Mouse (Mus musculus): ENCODE measurements around the gene Timm10. TPM values are rescaled to one million over a fixed set of nuclear protein-coding genes. Genes with fewer than 3 reads are reported as not detected.
A peak's percentile ranks its signal among the peaks of the same experiment; 100 is the strongest.

Gene Timm10
- polyA plus RNA-seq, 1 experiment from 2014 or later, result 53.6 TPM

GRCm38 (mm10) chr2:84870623-84871160, 43.9 kb downstream of the Timm10 start:
- no peaks in the 10 kb centered on the region for H3K9me3 ChIP-seq (ENCODE audit: control insufficient read depth, low read length)
- no peak overlapping the region for H3K4me2 ChIP-seq (ENCODE audit: low read depth, severe bottlenecking)
- WGBS, result 65% methylated on average over 4 of the region's 4 CpGs
- H3K27me3 ChIP-seq (ENCODE audit: control insufficient read depth, insufficient read depth, low read length), result peaks cover 74% of the 10 kb centered on the region
- no peak for ATAC-seq (ENCODE audit: insufficient number of reproducible peaks, low FRiP score, low TSS enrichment, low read depth)
- no peak overlapping the region for H3K9ac ChIP-seq (ENCODE audit: low read length)
- no peaks in the 10 kb centered on the region for H3K36me3 ChIP-seq (ENCODE audit: control insufficient read depth, insufficient read depth, low read length)
- DNase-seq (ENCODE audit: low spot score), result peak; percentile 56
- peaks cover 10% of the 10 kb centered on the region for H3K4me1 ChIP-seq (ENCODE audit: control insufficient read depth, insufficient read depth, low read length)
- H3K4me3 ChIP-seq (ENCODE audit: low read depth, low read length), result no peak overlapping the region
- no peak overlapping the region for H3K27ac ChIP-seq (replicated peaks; ENCODE audit: low read depth, low read length)

GRCm38 (mm10) chr2:84872105-84872716, 45.4 kb downstream of the Timm10 start:
- peak overlapping the region; percentile 59 for H3K4me2 ChIP-seq (ENCODE audit: low read depth, severe bottlenecking)
- no peak overlapping the region for H3K27ac ChIP-seq (replicated peaks; ENCODE audit: low read depth, low read length)

GRCm38 (mm10) chr2:84875842-84876241, 49.0 kb downstream of the Timm10 start:
- H3K4me2 ChIP-seq (ENCODE audit: low read depth, severe bottlenecking), result no peak overlapping the region

More at GRCm38 (mm10) chr2:84872105-84872716, 45.4 kb downstream of the Timm10 start:
- ATAC-seq (ENCODE audit: insufficient number of reproducible peaks, low FRiP score, low TSS enrichment, low read depth) (no peak), DNase-seq (ENCODE audit: low spot score) (peak; percentile 56)
- no peak overlapping the region for H3K9ac ChIP-seq (ENCODE audit: low read length)
- peaks cover 4% of the 10 kb centered on the region; the same call in 1 of the 2 replicates for H3K4me1 ChIP-seq (ENCODE audit: control insufficient read depth, insufficient read depth, low read length)
- under 1% methylated on average over 59 of the region's 78 CpGs for WGBS
- no peaks in the 10 kb centered on the region for H3K36me3 ChIP-seq (ENCODE audit: control insufficient read depth, insufficient read depth, low read length)
- peak overlapping the region; percentile 31 for H3K4me3 ChIP-seq (ENCODE audit: low read depth, low read length)
- H3K27me3 ChIP-seq (ENCODE audit: control insufficient read depth, insufficient read depth, low read length), result peaks cover 65% of the 10 kb centered on the region
- H3K9me3 ChIP-seq (ENCODE audit: control insufficient read depth, low read length), result no peaks in the 10 kb centered on the region

More at GRCm38 (mm10) chr2:84875842-84876241, 49.0 kb downstream of the Timm10 start:
- ATAC-seq (ENCODE audit: insufficient number of reproducible peaks, low FRiP score, low TSS enrichment, low read depth), result no peak
- Histone ChIP-seq H3K27me3 (ENCODE audit: control insufficient read depth, insufficient read depth, low read length) (peaks cover 51% of the 10 kb centered on the region), H3K4me1 (ENCODE audit: control insufficient read depth, insufficient read depth, low read length) (peaks cover 4% of the 10 kb centered on the region; the same call in 1 of the 2 replicates), H3K9me3 (ENCODE audit: control insufficient read depth, low read length) (no peaks in the 10 kb centered on the region), H3K36me3 (ENCODE audit: control insufficient read depth, insufficient read depth, low read length) (no peaks in the 10 kb centered on the region), H3K4me3 (ENCODE audit: low read depth, low read length) (no peak overlapping the region), H3K9ac (ENCODE audit: low read length) (no peak overlapping the region), H3K27ac (replicated peaks; ENCODE audit: low read depth, low read length) (no peak overlapping the region)
- no peak for DNase-seq (ENCODE audit: low spot score)
- WGBS, result 40% methylated on average over 6 of the region's 6 CpGs

Other genes with a start within 250 kb of the Timm10 start
- 35.2 and 38.7 TPM in 2 replicates for gene Ctnnd1, start 176.2 kb upstream of the Timm10 start, polyA plus RNA-seq (2014; fragmentation: Nextera tagmentation; extraction: Ambion mirVana)
- 0.09 and 0.37 TPM in 2 replicates for gene Btbd18, start 167.9 kb upstream of the Timm10 start, polyA plus RNA-seq (2014; fragmentation: Nextera tagmentation; extraction: Ambion mirVana)
- gene Selenoh, start 156.2 kb upstream of the Timm10 start, polyA plus RNA-seq (2014; fragmentation: Nextera tagmentation; extraction: Ambion mirVana), result 485 and 509 TPM in 2 replicates
- not detected in 2 replicates for gene Gm28635, start 149.0 kb upstream of the Timm10 start, polyA plus RNA-seq (2014; fragmentation: Nextera tagmentation; extraction: Ambion mirVana)
- 54.1 and 55.4 TPM in 2 replicates for gene Med19, start 148.6 kb upstream of the Timm10 start, polyA plus RNA-seq (2014; fragmentation: Nextera tagmentation; extraction: Ambion mirVana)
- 129 TPM in 2 replicates for gene Tmx2, start 147.9 kb upstream of the Timm10 start, polyA plus RNA-seq (2014; fragmentation: Nextera tagmentation; extraction: Ambion mirVana)
- gene Zdhhc5, start 111.8 kb upstream of the Timm10 start, polyA plus RNA-seq (2014; fragmentation: Nextera tagmentation; extraction: Ambion mirVana), result 31.1 and 32.6 TPM in 2 replicates
- 57.3 and 57.6 TPM in 2 replicates for gene Clp1, start 99.6 kb upstream of the Timm10 start, polyA plus RNA-seq (2014; fragmentation: Nextera tagmentation; extraction: Ambion mirVana)
- gene Ypel4, start 92.9 kb upstream of the Timm10 start, polyA plus RNA-seq (2014; fragmentation: Nextera tagmentation; extraction: Ambion mirVana), result 7.4 and 9.9 TPM in 2 replicates
- gene Gm19426, start 83.3 kb upstream of the Timm10 start, polyA plus RNA-seq (2014; fragmentation: Nextera tagmentation; extraction: Ambion mirVana), result 4.6 and 6.1 TPM in 2 replicates
- gene Serping1, start 51.6 kb upstream of the Timm10 start, polyA plus RNA-seq (2014; fragmentation: Nextera tagmentation; extraction: Ambion mirVana), result 12.4 and 13.3 TPM in 2 replicates
- gene Ube2l6, start 28.2 kb upstream of the Timm10 start, polyA plus RNA-seq (2014; fragmentation: Nextera tagmentation; extraction: Ambion mirVana), result 21.9 and 23.3 TPM in 2 replicates
- 0.10 and 0.32 TPM in 2 replicates for gene Smtnl1, start 4.3 kb upstream of the Timm10 start, polyA plus RNA-seq (2014; fragmentation: Nextera tagmentation; extraction: Ambion mirVana)
- 36.0 and 37.8 TPM in 2 replicates for gene Slc43a1, start 11.9 kb downstream of the Timm10 start, polyA plus RNA-seq (2014; fragmentation: Nextera tagmentation; extraction: Ambion mirVana)
- 0.75 and 0.96 TPM in 2 replicates for gene Rtn4rl2, start 59.7 kb downstream of the Timm10 start, polyA plus RNA-seq (2014; fragmentation: Nextera tagmentation; extraction: Ambion mirVana)
- gene Slc43a3, start 109.6 kb downstream of the Timm10 start, polyA plus RNA-seq (2014; fragmentation: Nextera tagmentation; extraction: Ambion mirVana), result 31.6 and 31.7 TPM in 2 replicates
- gene Prg2, start 153.5 kb downstream of the Timm10 start, polyA plus RNA-seq (2014; fragmentation: Nextera tagmentation; extraction: Ambion mirVana), result 0.47 and 0.48 TPM in 2 replicates
- not detected in 2 replicates for gene Prg3, start 161.2 kb downstream of the Timm10 start, polyA plus RNA-seq (2014; fragmentation: Nextera tagmentation; extraction: Ambion mirVana)
- 409 and 418 TPM in 2 replicates for gene Ssrp1, start 210.2 kb downstream of the Timm10 start, polyA plus RNA-seq (2014; fragmentation: Nextera tagmentation; extraction: Ambion mirVana)
- gene P2rx3, start 210.5 kb downstream of the Timm10 start, polyA plus RNA-seq (2014; fragmentation: Nextera tagmentation; extraction: Ambion mirVana), result 0.76 and 1.4 TPM in 2 replicates
- 6.7 and 7.0 TPM in 2 replicates for gene Tnks1bp1, start 221.0 kb downstream of the Timm10 start, polyA plus RNA-seq (2014; fragmentation: Nextera tagmentation; extraction: Ambion mirVana)